Mouse (Mus musculus) liver, embryonic 16.5 days (tissue): ENCODE data around the gene Gm8251. TPM values are rescaled to one million over a fixed set of nuclear protein-coding genes. Genes with fewer than 3 reads are reported as not detected.
"Not testable (repeated sequence)": the region's sequence is repeated elsewhere in the genome, so short reads cannot be mapped to it uniquely, and the experiment has no call there.

ENCODE experiments used
- ATAC-seq: fragments of 200-750 bp; cut with Nextera tagmentation; 2 replicates; pipeline ENCODE4 v1.8.0; 2017; ENCODE audit warnings: low read depth, mild to moderate bottlenecking, moderate number of reproducible peaks, moderate library complexity
- H3K27ac ChIP-seq: fragments of 300-500 bp; sonication (generic); 2 replicates; pipeline ENCODE4 v1.5.1; 2014; ENCODE audit warnings: mild to moderate bottlenecking, low read length
- H3K27me3 ChIP-seq: fragments of 300-500 bp; sonication (generic); 2 replicates; pipeline ENCODE4 v1.6.1; 2014; ENCODE audit warnings: low read depth, low read length, mixed read lengths; ENCODE audit not compliant: control insufficient read depth, insufficient read depth
- H3K36me3 ChIP-seq: fragments of 300-500 bp; sonication (generic); 2 replicates; pipeline ENCODE4 v1.6.1; 2014; ENCODE audit warnings: mild to moderate bottlenecking; ENCODE audit not compliant: control insufficient read depth, insufficient read depth
- H3K4me1 ChIP-seq: fragments of 300-500 bp; sonication (generic); 2 replicates; pipeline ENCODE4 v1.6.1; 2014; ENCODE audit warnings: low read depth, low read length, mixed read lengths; ENCODE audit not compliant: control insufficient read depth
- H3K4me2 ChIP-seq: fragments of 300-500 bp; sonication (generic); 2 replicates; pipeline ENCODE4 v1.6.1; 2014; ENCODE audit warnings: low read depth, low read length, mixed read lengths
- H3K4me3 ChIP-seq: fragments of 300-500 bp; sonication (generic); 2 replicates; pipeline ENCODE4 v1.5.1; 2014; ENCODE audit warnings: low read depth, mild to moderate bottlenecking, low read length
- H3K9ac ChIP-seq: fragments of 300-500 bp; sonication (generic); 2 replicates; pipeline ENCODE4 v1.6.1; 2014; ENCODE audit warnings: low read depth, low read length
- H3K9me3 ChIP-seq: fragments of 300-500 bp; sonication (generic); replicated peaks from 2 replicates; pipeline ENCODE4 v1.6.1; 2016; ENCODE audit warnings: low read length; ENCODE audit not compliant: control insufficient read depth
- WGBS: fragments of 180-500 bp; shearing (Covaris S2); extraction: QIAGEN DNeasy Blood & Tissue Kit; methylation state at CpG from one replicate; pipeline ENCODE4 v1.1.7; 2014; ENCODE audit not compliant: insufficient replicate concordance; 5-methylcytosine and 5-hydroxymethylcytosine counted together
- polyA plus RNA-seq: library from polyadenylated mRNA; unstranded; fragments of >200 nt; fragmentation: Nextera tagmentation; extraction: Ambion mirVana; gene quantifications from 2 replicates; pipeline ENCODE4 v1.2.1, GENCODE M21; 2015

Gene Gm8251
- polyA plus RNA-seq, result 0.12 and 0.19 TPM in 2 replicates

DNA sequence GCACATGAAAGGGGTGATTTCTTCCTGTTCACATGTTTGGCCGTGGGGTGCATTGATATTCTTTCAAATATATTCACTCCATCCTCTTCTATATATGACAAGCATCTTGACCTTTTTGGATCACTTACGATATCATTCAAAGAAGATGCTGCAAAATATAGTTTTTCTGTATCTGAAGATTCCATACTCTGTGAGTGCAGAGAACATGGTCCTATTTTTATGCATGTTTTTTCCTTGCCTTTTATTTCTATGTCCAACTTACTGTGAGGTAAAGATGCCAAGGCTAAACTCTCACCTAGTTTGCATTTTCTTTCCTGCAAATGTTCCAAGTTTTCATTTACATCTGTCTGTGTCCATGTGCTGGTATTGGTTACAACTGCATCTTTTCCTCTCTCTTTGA, at the start of gene Gm8251:
Gene Gm8251 (minus strand): TSS at position 101 of the 400 bp plus-strand sequence.
- H3K9ac ChIP-seq, result no peak within 1 kb of the TSS
- H3K4me2 ChIP-seq, result no peak within 1 kb of the TSS
- ATAC-seq, result no peak
- no peaks in the 10 kb centered on the region for H3K4me1 ChIP-seq
- no peaks in the 10 kb centered on the region for H3K36me3 ChIP-seq
- no peaks in the 10 kb centered on the region for H3K27me3 ChIP-seq
- WGBS, result 50% methylated on average over 2 of the region's 2 CpGs
- no peak within 1 kb of the TSS for H3K4me3 ChIP-seq
- H3K9me3 ChIP-seq, result no peaks in the 10 kb centered on the region
- H3K27ac ChIP-seq, result no peak within 1 kb of the TSS

DNA sequence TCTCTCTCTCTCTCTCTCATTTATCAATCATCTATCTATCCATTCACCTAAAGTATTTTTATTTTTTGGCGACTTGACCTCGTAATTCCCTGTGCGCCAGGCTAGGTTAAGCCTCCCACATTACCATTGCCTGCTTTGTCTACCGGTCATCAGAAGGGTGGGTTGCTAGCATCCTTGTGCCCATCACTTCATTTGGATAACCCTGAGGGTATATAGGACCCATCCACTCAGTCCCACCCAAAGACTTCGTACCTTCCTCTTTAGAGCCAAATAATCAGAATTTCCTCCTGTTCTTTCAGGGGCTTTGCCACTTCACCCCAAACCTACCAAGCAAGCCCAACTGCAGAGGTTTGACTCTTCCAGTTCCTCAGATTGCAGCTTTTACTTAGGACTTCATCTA, 41.2 kb upstream of the Gm8251 start:
- H3K4me2 ChIP-seq, result peak overlapping the region; percentile 64
- H3K9me3 ChIP-seq, result no peaks in the 10 kb centered on the region
- H3K27ac ChIP-seq, result no peak overlapping the region
- H3K36me3 ChIP-seq, result no peaks in the 10 kb centered on the region; the same call in 1 of the 2 replicates
- no peaks in the 10 kb centered on the region for H3K27me3 ChIP-seq
- peak overlapping the region; percentile 89 for H3K4me3 ChIP-seq
- peak overlapping the region; percentile 19; the same call in 1 of the 2 replicates for H3K9ac ChIP-seq
- no peak for ATAC-seq
- WGBS, result 18% methylated on average over 5 of the region's 5 CpGs
- H3K4me1 ChIP-seq, result peaks cover 7% of the 10 kb centered on the region

DNA sequence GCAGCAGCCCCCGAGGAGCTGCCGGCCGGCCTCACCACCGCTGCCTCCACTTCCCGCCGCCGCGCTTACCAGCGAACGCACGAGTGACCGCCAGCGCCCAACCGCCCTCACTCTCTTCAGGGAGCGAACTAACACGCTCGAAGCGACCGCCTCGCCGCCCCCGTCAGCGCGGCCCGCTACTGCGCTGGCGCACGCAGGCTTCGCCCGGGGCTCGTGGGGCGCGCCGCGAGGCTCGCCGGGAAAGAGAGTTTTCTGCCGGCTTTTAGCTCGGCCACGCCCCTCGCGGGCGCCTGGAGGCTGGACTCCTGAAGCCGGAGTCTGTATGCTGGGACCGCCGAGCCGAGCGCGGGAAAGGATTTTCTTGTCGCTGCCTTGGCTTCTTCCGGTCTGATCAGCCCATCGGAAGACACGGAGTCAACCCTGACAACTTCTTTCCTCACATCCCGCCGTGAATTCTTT, 40.6 kb upstream of the Gm8251 start, which contains the start of gene Tex30:
Gene Tex30 (minus strand): TSS at position 183 of the 459 bp plus-strand sequence.
- peaks cover 7% of the 10 kb centered on the region for H3K4me1 ChIP-seq
- H3K9me3 ChIP-seq, result no peaks in the 10 kb centered on the region
- peak within 1 kb of the TSS; percentile 64 for H3K4me2 ChIP-seq
- H3K9ac ChIP-seq, result peak within 1 kb of the TSS; percentile 94
- peak; percentile 96 for ATAC-seq
- peak within 1 kb of the TSS; percentile 89 for H3K4me3 ChIP-seq
- WGBS, result under 1% methylated on average over 55 of the region's 55 CpGs
- no peaks in the 10 kb centered on the region for H3K27me3 ChIP-seq
- H3K27ac ChIP-seq, result peak within 1 kb of the TSS; percentile 98
- H3K36me3 ChIP-seq, result no peaks in the 10 kb centered on the region

DNA sequence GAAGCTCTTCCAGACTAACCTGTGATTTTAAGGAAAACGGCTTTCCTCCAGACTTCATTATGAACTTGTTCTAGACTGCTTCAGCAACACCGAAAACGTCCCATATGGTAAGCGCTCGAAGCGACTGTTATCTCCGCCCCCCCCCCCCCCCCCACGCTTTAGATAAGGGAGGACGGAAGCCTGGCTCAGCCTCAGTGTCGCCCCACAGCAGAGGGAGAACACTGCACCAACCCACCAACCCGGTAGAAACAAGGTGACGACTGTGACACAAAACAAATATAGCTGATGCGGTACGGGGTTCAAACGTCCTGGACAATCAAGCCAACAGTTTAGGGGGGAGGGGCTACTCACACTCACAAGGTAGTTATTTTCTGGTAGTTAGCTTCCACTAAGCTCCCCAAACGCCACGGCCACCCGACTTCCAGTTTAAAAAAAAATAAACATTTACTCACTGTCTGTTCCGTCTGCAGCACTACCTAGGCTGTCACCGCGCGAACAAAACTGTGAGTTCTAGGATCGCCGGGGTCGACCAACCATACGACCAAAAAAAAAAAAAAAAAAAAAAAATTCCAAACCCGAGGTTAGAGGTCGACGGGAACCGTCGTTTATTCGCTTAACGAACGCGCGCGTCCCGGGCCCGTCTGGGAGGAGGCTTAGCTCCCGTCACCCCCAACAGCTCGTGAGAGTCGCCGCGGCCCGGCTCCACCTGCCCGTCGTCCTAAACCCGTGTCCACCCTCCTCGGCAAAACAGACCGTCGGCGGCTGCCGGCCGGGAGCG, 39.9 kb upstream of the Gm8251 start:
- H3K4me2 ChIP-seq, result peak overlapping the region; percentile 64
- WGBS, result under 1% methylated on average over 54 of the region's 55 CpGs
- ATAC-seq, result peak; percentile 70

DNA sequence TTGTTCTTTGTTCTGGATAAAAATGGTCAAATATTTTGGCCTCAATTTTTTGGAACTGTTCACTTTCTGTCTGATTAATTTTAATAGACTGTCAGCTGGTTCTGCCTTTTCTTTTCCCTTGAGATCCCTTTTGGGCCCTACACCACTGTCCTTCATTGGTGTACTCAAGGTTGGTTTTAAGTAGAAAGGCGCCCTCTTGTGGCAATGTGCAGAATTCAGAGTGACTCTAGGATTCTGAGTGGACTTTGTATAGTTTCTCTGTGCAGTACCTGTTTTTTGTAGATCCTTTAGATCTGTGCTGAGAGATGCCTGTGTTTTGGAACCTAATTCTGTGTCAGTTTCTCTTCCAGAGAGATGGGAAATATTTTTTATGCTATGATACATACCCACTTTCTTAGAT, 2.9 kb upstream of the Gm8251 start:
- no peak overlapping the region for H3K4me2 ChIP-seq
- 0% methylated on average over 1 of the region's 1 CpGs for WGBS
- H3K9me3 ChIP-seq, result no peaks in the 10 kb centered on the region
- H3K9ac ChIP-seq, result no peak overlapping the region
- no peak for ATAC-seq
- H3K36me3 ChIP-seq, result no peaks in the 10 kb centered on the region
- H3K4me3 ChIP-seq, result no peak overlapping the region
- no peak overlapping the region for H3K27ac ChIP-seq
- no peaks in the 10 kb centered on the region for H3K27me3 ChIP-seq
- H3K4me1 ChIP-seq, result no peaks in the 10 kb centered on the region

More for the DNA sequence above, 39.9 kb upstream of the Gm8251 start:
- Histone ChIP-seq H3K9ac (peak overlapping the region; percentile 94), H3K9me3 (no peaks in the 10 kb centered on the region), H3K4me3 (peak overlapping the region; percentile 89), H3K27me3 (no peaks in the 10 kb centered on the region), H3K4me1 (peaks cover 7% of the 10 kb centered on the region), H3K27ac (peak overlapping the region; percentile 98), H3K36me3 (no peaks in the 10 kb centered on the region)

DNA sequence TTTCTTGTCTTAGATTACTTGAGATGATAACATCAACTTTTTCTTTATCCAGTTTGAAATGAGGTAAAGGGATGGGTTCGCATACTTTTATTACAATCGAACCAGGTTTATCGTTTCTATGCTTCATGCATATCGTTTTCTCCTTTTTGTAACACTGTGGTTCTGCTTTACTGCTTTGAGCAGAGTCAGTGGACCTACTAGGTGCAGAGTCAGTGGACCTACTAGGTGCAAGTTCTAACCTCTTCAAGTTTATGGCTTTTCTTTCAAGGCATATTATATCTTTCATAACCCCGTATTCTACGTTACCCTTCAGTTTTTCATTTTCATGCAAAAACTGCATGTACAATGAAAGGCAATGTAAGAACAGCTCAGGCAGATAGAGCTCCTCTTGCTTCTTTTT, 1.7 kb upstream of the Gm8251 start:
- no peaks in the 10 kb centered on the region for H3K36me3 ChIP-seq
- H3K9me3 ChIP-seq, result no peaks in the 10 kb centered on the region
- no peaks in the 10 kb centered on the region for H3K27me3 ChIP-seq
- H3K4me3 ChIP-seq, result no peak overlapping the region
- no peak overlapping the region for H3K27ac ChIP-seq
- H3K9ac ChIP-seq, result no peak overlapping the region
- 87% methylated on average over 6 of the region's 6 CpGs for WGBS
- ATAC-seq, result no peak
- no peaks in the 10 kb centered on the region for H3K4me1 ChIP-seq
- H3K4me2 ChIP-seq, result no peak overlapping the region

DNA sequence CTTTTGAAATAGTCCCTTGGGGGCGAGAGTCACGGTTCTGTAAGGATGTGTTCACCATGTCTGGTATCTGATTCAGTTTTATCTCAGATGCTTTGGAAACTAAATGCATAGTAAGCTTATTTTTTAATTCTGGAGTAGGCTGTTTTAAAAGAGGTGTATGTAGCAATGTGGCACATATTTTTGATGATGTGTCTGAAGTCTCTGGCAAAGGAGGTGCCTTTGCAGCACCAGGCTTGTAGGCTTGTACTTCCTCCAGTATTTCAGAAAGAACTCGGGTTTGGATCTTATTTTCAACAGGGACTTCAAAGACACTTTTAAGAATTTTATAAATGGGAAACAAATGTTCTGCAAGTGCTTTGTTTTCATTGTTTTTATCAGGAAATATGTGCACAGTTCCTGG, 3.9 kb downstream of the Gm8251 start:
- Histone ChIP-seq H3K27ac (no peak overlapping the region), H3K4me2 (no peak overlapping the region), H3K9ac (no peak overlapping the region), H3K27me3 (no peaks in the 10 kb centered on the region), H3K36me3 (no peaks in the 10 kb centered on the region), H3K4me1 (no peaks in the 10 kb centered on the region), H3K4me3 (no peak overlapping the region), H3K9me3 (no peaks in the 10 kb centered on the region)
- ATAC-seq, result no peak
- 54% methylated on average over 3 of the region's 3 CpGs for WGBS

DNA sequence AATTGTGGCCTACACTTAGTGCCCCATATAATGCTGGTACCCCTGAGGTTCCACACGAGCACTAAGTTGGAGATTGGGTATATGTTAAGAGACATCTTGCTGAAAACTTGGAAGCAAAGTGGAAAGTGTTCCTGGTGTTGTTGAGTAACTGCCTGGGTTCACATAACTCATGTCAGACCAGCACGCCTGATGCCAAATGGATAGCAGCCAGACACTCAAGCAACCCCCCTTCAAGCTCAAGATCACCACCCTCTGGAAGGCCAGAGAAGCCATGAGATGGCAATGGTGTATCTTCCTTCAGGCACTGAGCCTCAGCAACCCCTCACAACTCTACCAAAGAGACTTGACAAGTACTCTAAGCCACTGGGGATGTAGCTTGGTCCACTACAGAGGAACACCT, 15.2 kb downstream of the Gm8251 start:
- H3K9me3 ChIP-seq, result no peaks in the 10 kb centered on the region
- ATAC-seq, result no peak
- no peak overlapping the region for H3K4me3 ChIP-seq
- H3K9ac ChIP-seq, result no peak overlapping the region
- no peak overlapping the region for H3K4me2 ChIP-seq
- no peaks in the 10 kb centered on the region for H3K27me3 ChIP-seq
- no peaks in the 10 kb centered on the region for H3K4me1 ChIP-seq
- H3K36me3 ChIP-seq, result no peaks in the 10 kb centered on the region
- WGBS, result 66% methylated on average over 2 of the region's 2 CpGs
- no peak overlapping the region for H3K27ac ChIP-seq

DNA sequence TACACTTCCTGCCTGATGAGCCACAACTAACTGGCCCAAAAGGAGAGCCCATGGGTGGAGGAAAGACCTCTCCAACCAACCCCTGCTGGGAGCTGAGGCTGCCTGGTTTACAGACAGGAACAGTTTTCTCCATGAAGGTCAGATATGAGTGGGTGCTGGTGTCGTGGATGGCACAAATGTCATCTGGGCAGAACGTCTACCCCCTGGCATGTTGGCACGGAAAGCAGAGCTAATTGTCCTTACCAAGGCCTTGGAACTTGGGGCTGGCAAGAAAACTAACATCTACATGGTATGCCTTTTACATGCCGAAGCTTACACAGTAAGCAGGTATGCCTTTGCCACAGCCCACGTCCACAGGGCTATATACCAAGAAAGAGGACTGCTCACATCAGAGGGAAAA, 16.0 kb downstream of the Gm8251 start:
- H3K9me3 ChIP-seq, H3K4me3 ChIP-seq, H3K4me2 ChIP-seq, H3K27ac ChIP-seq, H3K27me3 ChIP-seq, H3K36me3 ChIP-seq, H3K4me1 ChIP-seq, H3K9ac ChIP-seq, ATAC-seq: not testable (repeated sequence)
- 55% methylated on average over 5 of the region's 5 CpGs for WGBS
